Mouse (Mus musculus): ENCODE measurements around the gene Lsm7. TPM values are rescaled to one million over a fixed set of nuclear protein-coding genes. Genes with fewer than 3 reads are reported as not detected.
"Not testable (repeated sequence)": the region's sequence is repeated elsewhere in the genome, so short reads cannot be mapped to it uniquely, and the experiment has no call there.

Gene Lsm7
- polyA plus RNA-seq, 2 experiments, result 371 to 417 TPM

DNA sequence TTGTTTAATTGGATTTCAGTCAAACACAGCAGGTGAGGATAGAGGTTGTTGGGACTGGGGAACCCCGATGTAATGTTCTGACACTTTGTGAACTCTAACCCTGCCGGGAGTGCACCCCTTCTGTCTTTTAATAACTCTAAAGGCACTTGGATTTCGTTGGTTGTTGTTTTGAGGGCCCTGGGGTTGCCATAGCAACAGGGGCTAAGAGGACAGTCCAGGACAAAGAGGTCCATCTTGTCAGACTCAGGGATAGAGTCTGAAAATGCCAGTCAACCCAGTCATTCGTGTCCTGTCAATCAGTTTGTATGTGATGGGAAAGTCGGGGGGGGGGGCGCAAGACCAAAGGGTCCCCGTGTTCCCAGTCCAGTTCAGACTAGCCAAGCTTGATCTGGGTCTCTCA is 22.2 kb downstream of the Lsm7 start:
- H3K4me2 ChIP-seq (replicated peaks; ENCODE audit: low read depth, low read length, severe bottlenecking), result no peak overlapping the region
- no peak overlapping the region for H3K27ac ChIP-seq (replicated peaks; ENCODE audit: low read depth, low read length)
- no peak overlapping the region for H3K4me3 ChIP-seq (replicated peaks; ENCODE audit: low read length)
- 77% methylated on average over 7 of the region's 7 CpGs for WGBS
- H3K27me3 ChIP-seq (ENCODE audit: control insufficient read depth, insufficient read depth, low read length), result peaks cover 37% of the 10 kb centered on the region
- no peaks in the 10 kb centered on the region for H3K9me3 ChIP-seq (ENCODE audit: control insufficient read depth, low read length)
- ATAC-seq (ENCODE audit: low FRiP score, low read depth) (no peak), DNase-seq (ENCODE audit: low spot score) (no peak)
- H3K4me1 ChIP-seq (ENCODE audit: control insufficient read depth, insufficient read depth, low read length), result peaks cover 2% of the 10 kb centered on the region
- peaks cover 24% of the 10 kb centered on the region for H3K36me3 ChIP-seq (ENCODE audit: control insufficient read depth, insufficient read depth, low read length)
- H3K9ac ChIP-seq (ENCODE audit: low read depth, low read length, severe bottlenecking), result no peak overlapping the region
- no peak for TF ChIP-seq POLR2A (IDR thresholded peaks at IDR 0.05; ENCODE audit: borderline replicate concordance, extremely low read depth, insufficient read depth, insufficient read length)

DNA sequence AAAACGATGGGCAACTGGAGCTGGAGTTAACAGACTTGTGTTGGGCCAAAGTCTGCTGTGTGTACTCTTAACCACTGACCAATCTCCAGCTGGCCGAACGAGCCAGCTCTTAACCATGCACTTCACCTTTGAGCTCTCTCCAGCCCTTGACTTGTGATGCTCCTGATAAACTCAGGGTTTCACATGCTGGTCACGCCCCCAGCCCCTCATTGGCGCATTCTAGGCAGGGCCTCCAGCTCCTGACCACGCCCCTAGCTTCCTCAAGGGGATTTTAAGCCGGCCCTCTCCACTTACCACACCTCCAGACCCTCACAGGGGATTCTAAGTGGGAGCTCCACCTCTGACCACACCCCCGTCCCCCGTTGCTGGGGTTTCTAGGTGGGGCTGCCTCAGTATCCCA is 23.9 kb downstream of the Lsm7 start:
- 5% methylated on average over 9 of the region's 9 CpGs for WGBS
- peaks cover 26% of the 10 kb centered on the region for H3K27me3 ChIP-seq (ENCODE audit: control insufficient read depth, insufficient read depth, low read length)
- ATAC-seq (ENCODE audit: low FRiP score, low read depth) (no peak), DNase-seq (ENCODE audit: low spot score) (peak; percentile 40)
- H3K9me3 ChIP-seq (ENCODE audit: control insufficient read depth, low read length), result no peaks in the 10 kb centered on the region
- no peak overlapping the region for H3K4me2 ChIP-seq (replicated peaks; ENCODE audit: low read depth, low read length, severe bottlenecking)
- H3K4me1 ChIP-seq (ENCODE audit: control insufficient read depth, insufficient read depth, low read length), result peaks cover 5% of the 10 kb centered on the region
- H3K4me3 ChIP-seq (replicated peaks; ENCODE audit: low read length), result no peak overlapping the region
- H3K9ac ChIP-seq (ENCODE audit: low read depth, low read length, severe bottlenecking), result no peak overlapping the region
- H3K36me3 ChIP-seq (ENCODE audit: control insufficient read depth, insufficient read depth, low read length), result peaks cover 24% of the 10 kb centered on the region
- no peak for TF ChIP-seq POLR2A (IDR thresholded peaks at IDR 0.05; ENCODE audit: borderline replicate concordance, extremely low read depth, insufficient read depth, insufficient read length)
- no peak overlapping the region for H3K27ac ChIP-seq (replicated peaks; ENCODE audit: low read depth, low read length)

DNA sequence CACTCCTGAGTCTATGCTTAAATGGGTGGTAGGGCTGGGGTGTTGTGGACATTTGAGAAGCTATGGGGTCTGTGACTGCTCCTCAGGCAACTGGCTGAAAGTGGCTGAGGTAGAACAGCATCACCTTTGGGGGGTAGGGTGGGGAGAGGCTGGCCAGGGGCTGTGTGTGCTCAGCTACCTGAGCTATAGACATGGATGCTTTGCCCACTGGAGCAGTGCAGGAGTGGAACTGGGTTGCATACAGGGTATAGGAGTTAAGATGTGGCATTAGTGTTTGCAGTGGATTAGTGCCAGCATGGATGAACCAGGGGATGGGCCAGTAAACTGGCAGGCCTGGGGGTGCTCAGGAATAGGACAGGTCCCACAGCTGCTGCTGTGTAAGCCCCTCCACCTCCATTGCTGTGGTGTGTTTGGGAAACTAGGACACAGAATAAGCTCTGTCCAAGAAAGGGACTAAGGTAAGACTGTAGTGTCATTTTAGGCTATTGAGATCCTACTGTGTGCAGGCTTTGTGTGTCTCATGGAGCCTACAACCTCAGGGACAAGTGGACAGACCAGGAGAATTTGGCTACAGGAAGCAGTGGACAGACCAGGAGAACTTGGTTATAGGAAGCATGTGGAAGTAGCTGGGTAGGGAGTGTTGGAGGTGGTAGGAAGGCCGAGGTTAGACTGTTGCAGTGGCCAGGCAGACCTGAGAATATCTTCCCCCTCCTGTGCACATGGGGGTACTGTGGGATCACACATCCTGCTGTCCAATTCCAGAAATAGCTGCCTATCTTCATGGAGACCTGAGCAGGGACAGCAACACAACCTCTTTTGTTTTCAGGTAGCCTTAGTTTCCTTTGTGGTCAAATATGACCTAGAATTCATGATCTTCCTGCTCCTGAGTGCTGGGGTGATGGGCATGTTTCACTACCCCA is 25.4 kb downstream of the Lsm7 start:
- Histone ChIP-seq H3K27me3 (ENCODE audit: control insufficient read depth, insufficient read depth, low read length) (peaks cover 11% of the 10 kb centered on the region), H3K36me3 (ENCODE audit: control insufficient read depth, insufficient read depth, low read length) (peaks cover 24% of the 10 kb centered on the region), H3K27ac (replicated peaks; ENCODE audit: low read depth, low read length) (no peak overlapping the region), H3K9ac (ENCODE audit: low read depth, low read length, severe bottlenecking) (no peak overlapping the region), H3K4me1 (ENCODE audit: control insufficient read depth, insufficient read depth, low read length) (peaks cover 9% of the 10 kb centered on the region), H3K9me3 (ENCODE audit: control insufficient read depth, low read length) (no peaks in the 10 kb centered on the region), H3K4me2 (replicated peaks; ENCODE audit: low read depth, low read length, severe bottlenecking) (no peak overlapping the region), H3K4me3 (replicated peaks; ENCODE audit: low read length) (no peak overlapping the region)
- 77% methylated on average over 1 of the region's 1 CpGs for WGBS
- DNase-seq (ENCODE audit: low spot score), result no peak
- no peak for ATAC-seq (ENCODE audit: low FRiP score, low read depth)
- TF ChIP-seq POLR2A (IDR thresholded peaks at IDR 0.05; ENCODE audit: borderline replicate concordance, extremely low read depth, insufficient read depth, insufficient read length), result no peak

DNA sequence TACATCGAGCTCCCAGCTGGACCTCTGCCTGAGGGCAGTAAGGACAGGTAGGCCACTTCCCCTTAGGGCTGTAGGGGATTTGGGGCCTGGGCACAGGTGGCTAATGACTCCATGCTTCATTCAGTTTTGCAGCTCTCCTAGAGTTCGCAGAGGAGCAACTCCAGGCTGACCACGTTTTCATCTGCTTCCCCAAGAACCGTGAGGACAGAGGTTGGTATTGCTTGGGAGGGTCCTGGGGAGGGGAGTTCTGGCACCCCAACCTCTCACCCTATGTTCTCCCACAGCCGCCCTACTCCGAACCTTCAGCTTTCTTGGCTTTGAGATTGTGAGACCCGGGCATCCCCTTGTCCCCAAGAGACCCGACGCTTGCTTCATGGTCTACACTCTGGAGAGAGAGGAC is 26.4 kb downstream of the Lsm7 start:
- not testable (repeated sequence) for DNase-seq (ENCODE audit: low spot score); H3K9me3 ChIP-seq (ENCODE audit: control insufficient read depth, low read length); H3K27ac ChIP-seq (replicated peaks; ENCODE audit: low read depth, low read length); H3K4me1 ChIP-seq (ENCODE audit: control insufficient read depth, insufficient read depth, low read length); ATAC-seq (ENCODE audit: low FRiP score, low read depth); H3K9ac ChIP-seq (ENCODE audit: low read depth, low read length, severe bottlenecking); H3K27me3 ChIP-seq (ENCODE audit: control insufficient read depth, insufficient read depth, low read length)
- WGBS, result 81% methylated on average over 7 of the region's 9 CpGs
- Histone ChIP-seq H3K4me3 (replicated peaks; ENCODE audit: low read length) (peak overlapping the region; percentile 66; the same call in 1 of the 2 replicates), H3K36me3 (ENCODE audit: control insufficient read depth, insufficient read depth, low read length) (peaks cover 24% of the 10 kb centered on the region), H3K4me2 (replicated peaks; ENCODE audit: low read depth, low read length, severe bottlenecking) (peak overlapping the region; percentile 93; the same call in 1 of the 2 replicates)

DNA sequence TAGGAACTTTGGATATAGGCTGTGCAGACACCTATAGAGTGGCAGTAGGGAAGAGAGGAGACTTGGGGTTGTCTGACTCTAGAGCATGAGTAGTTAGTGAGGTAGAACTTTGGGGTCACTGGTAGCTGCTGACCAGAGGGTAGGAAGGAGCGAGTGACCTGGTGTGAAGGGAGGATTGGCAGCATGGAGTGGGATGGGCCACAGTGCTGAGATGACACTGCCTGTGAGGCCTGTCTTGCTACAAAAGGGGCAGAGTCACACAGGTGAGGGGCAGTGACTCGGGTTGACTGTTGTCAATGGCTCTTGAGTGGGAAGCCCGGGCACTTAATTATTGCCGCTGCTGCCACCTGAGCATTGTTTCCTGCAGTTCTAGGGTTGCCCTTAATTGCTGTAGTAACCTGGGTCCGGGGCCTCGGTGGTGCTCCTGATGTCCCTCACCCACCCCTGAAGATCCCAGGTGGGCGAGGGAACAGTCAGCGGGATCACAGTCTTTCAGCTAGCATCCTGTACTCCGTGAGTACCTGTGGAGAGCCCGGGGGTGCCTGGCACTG is 27.1 kb downstream of the Lsm7 start:
- Histone ChIP-seq H3K4me3 (replicated peaks; ENCODE audit: low read length) (peak overlapping the region; percentile 66), H3K4me2 (replicated peaks; ENCODE audit: low read depth, low read length, severe bottlenecking) (peak overlapping the region; percentile 93), H3K27ac (replicated peaks; ENCODE audit: low read depth, low read length) (no peak overlapping the region), H3K4me1 (ENCODE audit: control insufficient read depth, insufficient read depth, low read length) (peaks cover 9% of the 10 kb centered on the region), H3K9me3 (ENCODE audit: control insufficient read depth, low read length) (no peaks in the 10 kb centered on the region), H3K36me3 (ENCODE audit: control insufficient read depth, insufficient read depth, low read length) (peaks cover 24% of the 10 kb centered on the region), H3K9ac (ENCODE audit: low read depth, low read length, severe bottlenecking) (peak overlapping the region; percentile 92), H3K27me3 (ENCODE audit: control insufficient read depth, insufficient read depth, low read length) (no peaks in the 10 kb centered on the region)
- no peak for DNase-seq (ENCODE audit: low spot score)
- no peak for ATAC-seq (ENCODE audit: low FRiP score, low read depth)
- WGBS, result 73% methylated on average over 8 of the region's 10 CpGs
- no peak for TF ChIP-seq POLR2A (IDR thresholded peaks at IDR 0.05; ENCODE audit: borderline replicate concordance, extremely low read depth, insufficient read depth, insufficient read length)

Measured in limb, embryonic 14.5 days (tissue).